Mouse (Mus musculus): ENCODE results near the gene Glb1.

DNA sequence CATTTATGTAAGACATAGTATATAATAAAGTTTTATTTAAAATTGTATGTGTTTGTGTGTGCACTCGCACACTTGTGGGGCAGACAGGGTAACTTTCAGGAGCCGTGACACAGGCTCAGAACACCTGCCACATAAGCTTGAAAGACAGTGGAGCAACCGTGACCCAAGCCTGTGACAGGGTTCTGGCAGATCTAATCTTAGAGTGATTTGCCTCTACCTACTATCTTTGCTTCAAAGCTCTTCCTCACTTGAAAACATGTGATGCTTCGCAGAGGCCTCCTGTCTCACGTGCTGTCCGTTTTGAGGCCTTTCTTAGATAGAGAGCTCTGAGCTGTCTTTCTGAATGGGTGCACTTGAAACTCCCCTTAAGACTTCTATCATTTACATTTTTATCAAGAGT is 51.5 kb downstream of the Glb1 start:
- TF ChIP-seq CTCF (conservative IDR thresholded peaks at IDR 0.05; ENCODE audit: insufficient read depth, insufficient read length, low read depth, low read length) (no peak), POLR2A (IDR thresholded peaks at IDR 0.05; ENCODE audit: low read depth, low read length) (no peak)

Measured in kidney, adult 2 months (tissue).